Mouse (Mus musculus) forebrain, embryonic 11.5 days (tissue): Measurements from ENCODE around the gene Nat14. TPM values are rescaled to one million over a fixed set of nuclear protein-coding genes. Genes with fewer than 3 reads are reported as not detected.

Experiments
- ATAC-seq: fragments of 200-750 bp; cut with Nextera tagmentation; replicated peaks from 2 replicates; pipeline ENCODE4 v1.8.0; 2017; ENCODE audit warnings: moderate TSS enrichment; ENCODE audit not compliant: low FRiP score
- DNase-seq: peaks from one replicate; pipeline ENCODE4 v3.0.0-alpha.2; 2017; ENCODE audit warnings: low spot score
- H3K27ac ChIP-seq: fragments of 300-500 bp; sonication (generic); 2 replicates; pipeline ENCODE4 v1.5.1; 2014; ENCODE audit warnings: low read depth, low read length
- H3K27me3 ChIP-seq: fragments of 300-500 bp; sonication (generic); 2 replicates; pipeline ENCODE4 v1.6.1; 2014; ENCODE audit warnings: mild to moderate bottlenecking, low read length, mixed read lengths; ENCODE audit not compliant: control insufficient read depth, insufficient read depth
- H3K36me3 ChIP-seq: fragments of 300-500 bp; sonication (generic); 2 replicates; pipeline ENCODE4 v1.6.1; 2014; ENCODE audit warnings: mild to moderate bottlenecking, low read length, moderate library complexity, mixed read lengths; ENCODE audit not compliant: control insufficient read depth, insufficient read depth
- H3K4me1 ChIP-seq: fragments of 300-500 bp; sonication (generic); replicated peaks from 2 replicates; pipeline ENCODE4 v1.6.1; 2014; ENCODE audit warnings: low read length, mixed read lengths; ENCODE audit not compliant: control insufficient read depth, insufficient read depth
- H3K4me2 ChIP-seq: fragments of 300-500 bp; sonication (generic); 2 replicates; pipeline ENCODE4 v1.6.1; 2014; ENCODE audit warnings: low read depth, mild to moderate bottlenecking, low read length, moderate library complexity, mixed read lengths; ENCODE audit not compliant: severe bottlenecking
- H3K4me3 ChIP-seq: fragments of 300-500 bp; sonication (generic); 2 replicates; pipeline ENCODE4 v1.5.1; 2014; ENCODE audit warnings: low read depth, low read length
- H3K9ac ChIP-seq: fragments of 300-500 bp; sonication (generic); 2 replicates; pipeline ENCODE4 v1.6.1; 2014; ENCODE audit warnings: low read length
- H3K9me3 ChIP-seq: fragments of 300-500 bp; sonication (generic); 2 replicates; pipeline ENCODE4 v1.6.1; 2016; ENCODE audit warnings: low read length, mixed read lengths; ENCODE audit not compliant: control insufficient read depth
- WGBS: fragments of 180-500 bp; shearing (Covaris S2); extraction: QIAGEN DNeasy Blood & Tissue Kit; methylation state at CpG from one replicate; pipeline ENCODE4 v1.1.7; 2014; 5-methylcytosine and 5-hydroxymethylcytosine counted together
- polyA plus RNA-seq: library from polyadenylated mRNA; unstranded; fragments of >200 nt; fragmentation: Nextera tagmentation; extraction: Ambion mirVana; gene quantifications from 2 replicates; pipeline ENCODE4 v1.2.1, GENCODE M21; 2014

Nat14 gene
- polyA plus RNA-seq, 1 experiment from 2014 or later = 10.8 TPM

DNA sequence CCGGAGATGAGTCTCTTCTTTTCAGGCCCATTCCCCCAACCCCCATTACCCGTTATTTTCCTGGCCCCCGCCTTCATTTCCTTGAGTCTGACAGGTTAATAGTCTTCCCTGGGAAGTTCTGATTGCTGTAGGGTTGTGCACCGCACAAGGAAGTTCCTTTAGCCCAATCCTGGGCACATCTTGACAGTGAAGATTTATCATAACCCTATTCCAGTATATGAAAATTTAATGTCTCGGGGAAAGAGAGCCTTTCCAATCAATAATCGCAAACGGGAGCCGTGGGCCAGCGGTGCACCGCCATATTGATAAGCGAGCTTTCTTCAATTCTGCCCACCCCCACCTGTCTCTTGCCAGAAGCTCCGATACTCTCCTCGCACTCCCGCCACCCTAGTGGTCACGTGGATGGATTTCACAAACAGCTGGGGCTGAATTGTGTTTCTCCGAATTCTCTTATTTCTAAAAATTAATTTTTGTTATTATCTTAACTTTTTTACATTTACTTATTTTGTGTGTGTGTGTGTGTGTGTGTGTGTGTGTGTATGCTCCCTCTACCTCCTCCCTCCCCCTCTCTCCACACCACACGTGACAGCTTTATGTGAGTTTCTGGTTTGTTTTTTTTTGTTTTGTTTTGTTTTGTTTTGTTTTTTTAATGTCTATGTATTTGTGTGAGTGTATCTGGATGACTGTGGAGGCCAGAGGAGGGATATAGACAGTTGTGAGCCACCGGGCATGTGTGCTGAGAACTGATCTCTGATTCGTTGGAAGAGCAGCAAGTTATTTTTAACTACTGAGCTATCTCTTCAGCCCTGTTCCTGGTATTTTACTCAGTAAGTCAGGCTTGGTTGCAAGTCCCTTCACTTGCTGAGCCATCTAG, 21.9 kb upstream of the Nat14 start:
- WGBS = 5% methylated on average over 19 of the region's 19 CpGs
- no peaks in the 10 kb centered on the region for H3K36me3 ChIP-seq
- peak overlapping the region; percentile 12; the same call in 1 of the 2 replicates for H3K4me3 ChIP-seq
- peak overlapping the region; percentile 27 for H3K9ac ChIP-seq
- DNase-seq = no peak
- peaks cover 7% of the 10 kb centered on the region; the same call in 1 of the 2 replicates for H3K27me3 ChIP-seq
- 0 out of 2 replicates have a peak, but pooled peaks have one; percentile 32 for ATAC-seq
- peak overlapping the region; percentile 46 for H3K4me2 ChIP-seq
- H3K9me3 ChIP-seq = peaks cover 4% of the 10 kb centered on the region
- H3K4me1 ChIP-seq = 0 out of 2 replicates have a peak, but pooled peaks cover 2% of the 10 kb centered on the region
- H3K27ac ChIP-seq = no peak overlapping the region

DNA sequence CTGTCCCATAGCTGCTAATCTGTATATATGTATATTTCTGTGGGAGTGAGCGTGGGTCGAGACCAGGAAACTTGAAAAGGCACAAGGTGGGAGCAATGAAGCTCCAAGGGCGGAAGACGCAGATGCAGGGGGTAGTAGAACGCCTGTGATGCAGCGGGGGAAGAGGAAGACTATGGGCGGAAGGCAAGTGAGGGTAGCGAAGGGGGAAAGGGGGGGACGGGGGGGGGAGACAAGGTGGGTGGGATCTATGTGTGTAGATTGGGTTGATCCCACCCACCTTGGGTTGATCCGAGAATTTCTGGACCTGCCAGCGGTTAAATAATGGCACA, 21.3 kb upstream of the Nat14 start:
- no peak overlapping the region for H3K4me2 ChIP-seq
- 15% methylated on average over 11 of the region's 11 CpGs for WGBS
- H3K9ac ChIP-seq = no peak overlapping the region
- ATAC-seq (no peak), DNase-seq (no peak)
- H3K4me1 ChIP-seq = 0 out of 2 replicates have a peak, but pooled peaks cover 2% of the 10 kb centered on the region
- no peak overlapping the region for H3K4me3 ChIP-seq
- H3K27ac ChIP-seq = no peak overlapping the region
- H3K9me3 ChIP-seq = peaks cover 4% of the 10 kb centered on the region
- H3K27me3 ChIP-seq = peaks cover 7% of the 10 kb centered on the region; the same call in 1 of the 2 replicates
- H3K36me3 ChIP-seq = no peaks in the 10 kb centered on the region

DNA sequence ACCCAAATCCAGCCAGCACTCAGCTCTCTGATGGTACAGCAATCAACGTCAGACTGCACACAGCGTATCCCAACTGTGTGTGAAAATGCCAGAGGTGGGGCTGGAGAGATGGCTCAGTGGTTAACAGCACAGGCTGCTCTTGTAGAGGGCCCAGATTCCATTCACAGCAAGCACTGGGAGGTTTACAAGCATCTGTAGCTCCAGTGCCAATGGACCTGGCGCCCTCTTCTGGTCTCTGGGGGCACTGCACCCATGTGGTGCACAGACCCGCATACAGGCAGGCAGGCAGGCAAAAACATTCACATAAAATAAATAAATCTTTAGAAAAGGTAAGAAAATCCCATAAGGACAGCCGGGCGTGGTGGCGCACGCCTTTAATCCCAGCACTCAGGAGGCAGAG, 20.7 kb upstream of the Nat14 start:
- peaks cover 2% of the 10 kb centered on the region; the same call in 1 of the 2 replicates for H3K4me1 ChIP-seq
- H3K9me3 ChIP-seq = peaks cover 4% of the 10 kb centered on the region
- peaks cover 7% of the 10 kb centered on the region; the same call in 1 of the 2 replicates for H3K27me3 ChIP-seq
- 39% methylated on average over 8 of the region's 8 CpGs for WGBS
- no peak overlapping the region for H3K9ac ChIP-seq
- H3K36me3 ChIP-seq = no peaks in the 10 kb centered on the region
- H3K27ac ChIP-seq = no peak overlapping the region
- no peak overlapping the region for H3K4me2 ChIP-seq
- no peak overlapping the region for H3K4me3 ChIP-seq
- ATAC-seq = no peak
- DNase-seq = peak; percentile 74

DNA sequence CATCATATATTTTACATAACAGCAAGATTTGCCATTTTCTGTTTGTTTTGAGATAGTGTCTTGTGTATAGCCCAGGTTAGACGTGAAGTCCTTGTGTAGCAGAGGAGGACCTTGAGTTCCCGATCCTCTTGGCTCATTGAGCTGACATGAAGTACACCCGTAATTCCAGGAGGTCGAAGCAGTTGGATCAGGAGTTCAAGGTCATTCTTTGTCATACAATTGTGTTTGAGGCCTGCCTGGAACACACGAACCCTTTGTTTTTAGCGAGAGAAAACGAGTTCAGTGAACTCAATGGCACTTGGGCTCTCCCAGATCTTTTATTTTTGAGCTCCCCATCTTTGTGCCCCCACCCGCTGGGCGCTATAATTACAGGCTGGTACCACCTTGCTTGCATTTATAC, 19.4 kb upstream of the Nat14 start:
- Histone ChIP-seq H3K9me3 (peaks cover 4% of the 10 kb centered on the region), H3K4me2 (no peak overlapping the region), H3K36me3 (no peaks in the 10 kb centered on the region), H3K4me1 (peaks cover 9% of the 10 kb centered on the region), H3K27me3 (peaks cover 7% of the 10 kb centered on the region; the same call in 1 of the 2 replicates), H3K27ac (no peak overlapping the region), H3K9ac (no peak overlapping the region), H3K4me3 (no peak overlapping the region)
- DNase-seq (no peak), ATAC-seq (no peak)
- WGBS = 66% methylated on average over 9 of the region's 9 CpGs

DNA sequence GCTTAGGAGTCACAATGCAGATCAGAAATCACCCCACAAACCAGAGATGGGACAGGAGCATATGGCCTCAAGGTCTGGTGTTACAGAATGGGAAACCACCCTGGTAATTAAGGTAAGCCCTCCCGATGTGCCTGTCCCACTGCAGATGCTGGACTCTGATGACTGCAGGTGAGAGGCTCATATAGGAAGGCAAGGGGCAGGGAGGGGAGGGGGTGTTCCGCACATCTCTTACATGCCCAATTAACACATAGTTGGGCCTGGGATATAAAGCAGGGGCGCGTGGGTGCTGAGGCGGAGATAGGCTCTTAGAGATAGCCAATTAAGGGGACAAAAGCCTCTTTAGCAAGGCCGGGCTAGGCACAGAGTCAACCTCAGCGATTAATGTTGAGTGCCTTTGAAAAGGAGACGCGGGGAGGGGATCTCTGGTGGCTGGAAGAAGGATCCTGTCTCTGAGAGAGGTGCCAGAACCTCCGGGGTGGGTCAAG, 15.3 kb upstream of the Nat14 start, which contains the start of gene Gm36210:
Gene Gm36210, minus strand, starts transcription at position 51 of the 485 bp plus-strand sequence.
- no peaks in the 10 kb centered on the region for H3K27me3 ChIP-seq
- peak; percentile 73 for ATAC-seq
- peak within 1 kb of the TSS; percentile 32 for H3K9ac ChIP-seq
- H3K27ac ChIP-seq = peak within 1 kb of the TSS; percentile 53; the same call in 1 of the 2 replicates
- DNase-seq = no peak
- 12% methylated on average over 10 of the region's 10 CpGs for WGBS
- H3K4me3 ChIP-seq = no peak within 1 kb of the TSS
- H3K9me3 ChIP-seq = no peaks in the 10 kb centered on the region; the same call in 1 of the 2 replicates
- no peaks in the 10 kb centered on the region for H3K36me3 ChIP-seq
- peaks cover 6% of the 10 kb centered on the region for H3K4me1 ChIP-seq
- H3K4me2 ChIP-seq = no peak within 1 kb of the TSS

DNA sequence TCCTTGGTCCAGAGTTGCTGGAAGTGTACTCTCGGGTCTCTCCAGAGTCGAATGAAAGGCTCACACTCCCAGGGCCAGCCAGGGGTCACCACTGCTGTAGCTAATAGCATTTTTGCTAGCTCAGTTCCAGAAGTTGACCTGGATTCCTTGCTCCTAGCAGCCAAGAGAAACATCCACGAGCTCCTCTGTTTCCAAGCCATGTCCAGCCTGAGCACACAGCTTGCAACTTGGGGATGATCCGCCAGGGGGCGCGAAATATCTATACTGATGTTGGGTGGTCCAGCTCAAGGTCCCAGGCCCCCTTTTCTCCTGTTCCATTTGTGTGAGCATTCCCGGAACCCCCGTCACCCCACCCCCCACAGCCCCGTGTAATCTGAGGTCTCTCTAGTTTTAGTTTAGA, 10.3 kb upstream of the Nat14 start:
- no peak overlapping the region for H3K4me3 ChIP-seq
- no peaks in the 10 kb centered on the region for H3K9me3 ChIP-seq
- no peak overlapping the region for H3K27ac ChIP-seq
- no peaks in the 10 kb centered on the region for H3K27me3 ChIP-seq
- H3K36me3 ChIP-seq = no peaks in the 10 kb centered on the region
- DNase-seq (peak; percentile 87), ATAC-seq (no peak)
- no peak overlapping the region for H3K9ac ChIP-seq
- WGBS = 36% methylated on average over 9 of the region's 9 CpGs
- H3K4me2 ChIP-seq = no peak overlapping the region
- H3K4me1 ChIP-seq = peaks cover 8% of the 10 kb centered on the region

DNA sequence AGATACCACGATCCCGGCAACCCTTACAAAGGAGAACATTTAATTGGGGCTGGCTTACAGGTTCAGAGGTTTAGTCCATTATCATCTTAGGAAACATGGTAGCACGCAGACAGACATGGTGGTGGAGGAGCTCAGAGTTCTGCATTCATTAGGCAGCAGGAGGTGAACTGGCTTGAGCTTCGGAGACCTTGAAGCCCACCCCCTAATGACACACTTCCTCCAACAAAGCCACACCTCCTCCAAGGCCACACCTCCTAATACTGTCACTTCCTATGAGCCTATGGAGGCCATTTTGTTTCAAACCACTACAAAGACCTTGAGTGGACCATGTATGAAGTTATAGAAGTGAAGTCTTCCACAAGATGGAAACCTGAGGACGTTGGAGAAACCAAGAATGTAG, 9.6 kb upstream of the Nat14 start:
- ATAC-seq = no peak
- H3K4me3 ChIP-seq = no peak overlapping the region
- WGBS = 62% methylated on average over 5 of the region's 5 CpGs
- no peak overlapping the region for H3K9ac ChIP-seq
- H3K4me2 ChIP-seq = no peak overlapping the region
- H3K27me3 ChIP-seq = no peaks in the 10 kb centered on the region
- H3K27ac ChIP-seq = no peak overlapping the region
- H3K9me3 ChIP-seq = no peaks in the 10 kb centered on the region
- no peak for DNase-seq
- H3K36me3 ChIP-seq = no peaks in the 10 kb centered on the region
- H3K4me1 ChIP-seq = peaks cover 7% of the 10 kb centered on the region; the same call in 1 of the 2 replicates

DNA sequence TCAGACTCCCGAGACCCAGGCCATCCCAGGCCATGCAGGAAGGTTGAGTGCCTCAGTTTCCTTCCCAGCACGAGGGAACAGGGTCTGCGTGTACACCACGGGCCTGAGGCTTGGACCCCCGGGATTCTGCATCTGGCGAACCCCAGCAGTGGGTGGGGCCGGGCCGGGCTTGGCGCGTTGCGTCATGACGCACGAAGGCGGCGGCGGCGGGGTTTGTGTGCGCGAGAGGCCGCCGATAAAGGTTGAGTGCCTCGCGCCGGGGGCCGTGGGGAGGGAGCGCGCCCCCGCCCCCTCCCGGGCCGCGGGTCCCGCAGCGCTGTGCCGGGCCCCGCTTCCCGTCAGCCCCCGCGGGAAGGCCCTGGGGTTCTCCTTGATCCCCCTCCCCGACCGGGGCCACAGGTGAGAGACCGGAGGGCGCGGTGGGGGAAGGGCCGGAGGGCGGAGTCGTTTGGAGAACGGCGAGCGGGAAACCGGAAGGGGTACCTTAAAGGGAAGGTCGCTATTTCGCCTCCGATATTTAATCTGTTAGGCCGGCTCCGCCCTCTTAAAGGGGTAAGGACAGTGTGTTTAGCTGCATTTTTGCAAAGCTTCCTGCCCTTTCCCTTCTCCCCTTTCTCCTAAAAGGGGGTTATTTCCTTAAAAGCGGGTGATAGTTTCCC, 6.7 kb upstream of the Nat14 start, which contains the start of gene Zfp628:
Gene Zfp628, plus strand, starts transcription at position 211 of the 659 bp plus-strand sequence.
- H3K27me3 ChIP-seq = no peaks in the 10 kb centered on the region
- peaks cover 7% of the 10 kb centered on the region; the same call in 1 of the 2 replicates for H3K4me1 ChIP-seq
- WGBS = under 1% methylated on average over 56 of the region's 56 CpGs
- H3K27ac ChIP-seq = peak within 1 kb of the TSS; percentile 81
- DNase-seq = peak; percentile 96
- H3K9me3 ChIP-seq = no peaks in the 10 kb centered on the region
- H3K4me3 ChIP-seq = peak within 1 kb of the TSS; percentile 70
- peak; percentile 91 for ATAC-seq
- peak within 1 kb of the TSS; percentile 94 for H3K9ac ChIP-seq
- peaks cover 3% of the 10 kb centered on the region; the same call in 1 of the 2 replicates for H3K36me3 ChIP-seq
- H3K4me2 ChIP-seq = peak within 1 kb of the TSS; percentile 90
